Mouse (Mus musculus) neural tube, embryonic 10.5 days (tissue): ENCODE data around the gene Ppm1b.
A peak's percentile ranks its signal among the peaks of the same experiment; 100 is the strongest.
"Not testable (repeated sequence)": the region's sequence is repeated elsewhere in the genome, so short reads cannot be mapped to it uniquely, and the experiment has no call there.

Experiments used
- DNase-seq: peaks from one replicate; pipeline ENCODE4 v3.0.0-alpha.2; 2017; ENCODE audit warnings: low spot score; ENCODE audit errors: extremely low spot score

Gene Ppm1b

DNA sequence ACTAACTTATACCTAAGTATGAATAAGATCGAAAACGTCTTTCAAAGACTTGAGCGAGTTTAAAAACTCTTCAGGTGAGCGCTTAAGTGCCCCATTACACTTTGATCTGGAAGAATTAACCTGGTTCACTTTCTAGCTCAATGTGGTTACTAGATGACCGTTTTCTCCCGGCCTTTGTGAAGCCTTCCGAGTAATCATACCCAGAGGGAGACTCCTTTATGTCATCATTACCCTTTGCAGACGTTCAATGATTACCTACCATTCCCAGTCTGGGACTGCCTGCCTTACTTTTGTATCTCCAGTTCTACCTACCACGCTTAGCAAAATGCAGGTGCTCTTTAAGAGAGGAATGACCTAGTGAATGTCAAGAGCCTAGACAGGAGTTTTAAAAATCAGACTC lies at the start of gene Ppm1b:
Gene Ppm1b (plus strand): TSS at position 301 of the 400 bp plus-strand sequence.
- no peak for DNase-seq

- no peak for DNase-seq
Measured at GRCm38 (mm10) chr17:84921666-84922376, 34.7 kb upstream of the Ppm1b start.

GRCm38 (mm10) chr17:84924779-84925178 lies 31.8 kb upstream of the Ppm1b start:
- DNase-seq: no peak

DNA sequence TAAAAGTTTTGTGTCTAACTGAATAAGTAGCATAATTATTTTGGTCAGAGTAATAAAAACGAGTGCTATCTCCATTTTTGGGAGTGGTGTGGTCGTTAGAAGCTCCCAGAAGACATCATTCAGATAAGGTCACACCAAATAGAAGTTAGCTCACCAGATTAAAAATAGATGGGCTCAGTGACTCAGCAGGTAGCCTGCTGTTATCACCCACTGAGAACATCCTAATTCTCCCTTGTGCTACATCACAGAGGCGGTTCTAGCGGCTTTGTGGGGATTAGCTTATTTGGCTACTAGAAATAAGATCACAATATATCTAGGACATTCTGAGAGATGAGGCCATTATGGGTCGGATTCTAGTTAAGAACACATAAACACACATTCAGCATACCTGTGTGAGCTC lies 30.3 kb upstream of the Ppm1b start:
- no peak for DNase-seq

DNA sequence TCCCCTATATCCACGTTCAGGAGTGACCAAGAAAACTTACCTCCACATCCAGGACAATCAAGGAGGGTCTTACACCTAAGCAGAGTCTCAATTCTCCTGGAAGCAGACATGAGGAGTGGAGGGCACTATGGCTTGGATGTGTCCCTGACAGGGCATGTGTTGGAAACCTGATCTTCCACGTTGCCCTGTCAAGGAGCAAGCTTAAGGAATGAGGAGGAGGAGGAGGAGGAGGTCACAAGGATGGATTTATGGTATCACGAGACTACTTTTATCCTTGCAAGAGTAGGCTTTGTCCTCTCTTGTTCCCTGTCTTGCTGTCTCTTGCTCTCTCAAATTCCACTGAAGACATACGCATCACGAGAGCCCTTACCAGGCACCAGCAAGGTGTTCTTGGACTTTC lies 29.0 kb upstream of the Ppm1b start:
- DNase-seq: no peak

DNA sequence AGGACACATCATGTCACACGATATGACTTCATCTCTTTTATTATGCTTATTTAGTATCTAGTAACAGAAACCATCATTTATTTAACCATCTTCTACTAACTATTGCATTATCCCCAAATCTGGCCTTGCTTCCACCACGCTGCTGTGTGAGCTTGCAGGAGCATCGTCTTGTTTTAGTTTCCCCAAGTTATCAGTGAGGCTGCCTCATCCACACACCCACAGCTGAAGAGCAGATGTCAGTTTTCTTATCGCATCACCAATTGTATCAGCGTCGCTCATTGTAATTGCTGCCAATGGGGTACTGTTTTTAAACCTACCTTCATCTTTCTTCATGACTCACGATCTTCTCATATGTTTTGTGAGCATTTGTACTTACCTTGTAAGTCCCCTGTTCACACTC lies 23.6 kb upstream of the Ppm1b start:
- DNase-seq: no peak

DNA sequence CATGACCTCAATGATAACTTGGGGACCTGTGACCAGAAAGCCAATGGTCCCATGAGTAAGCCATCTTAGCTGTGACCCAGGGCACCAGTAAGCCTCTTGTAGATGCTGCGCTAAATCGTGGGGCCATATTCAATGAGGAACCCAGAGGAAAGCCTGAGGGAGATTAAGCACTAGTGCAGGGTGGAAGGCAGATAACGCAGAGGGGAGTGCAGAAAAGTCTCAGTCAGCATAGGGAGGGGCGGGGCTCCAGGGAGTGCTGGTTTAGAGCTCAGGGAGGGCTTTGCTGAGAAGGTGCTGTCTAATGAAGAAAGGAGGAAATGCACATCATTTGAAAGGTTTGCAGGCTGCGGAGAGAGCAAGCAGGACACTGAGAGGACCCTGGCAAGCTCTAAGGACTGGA lies 22.6 kb upstream of the Ppm1b start:
- no peak for DNase-seq

DNA sequence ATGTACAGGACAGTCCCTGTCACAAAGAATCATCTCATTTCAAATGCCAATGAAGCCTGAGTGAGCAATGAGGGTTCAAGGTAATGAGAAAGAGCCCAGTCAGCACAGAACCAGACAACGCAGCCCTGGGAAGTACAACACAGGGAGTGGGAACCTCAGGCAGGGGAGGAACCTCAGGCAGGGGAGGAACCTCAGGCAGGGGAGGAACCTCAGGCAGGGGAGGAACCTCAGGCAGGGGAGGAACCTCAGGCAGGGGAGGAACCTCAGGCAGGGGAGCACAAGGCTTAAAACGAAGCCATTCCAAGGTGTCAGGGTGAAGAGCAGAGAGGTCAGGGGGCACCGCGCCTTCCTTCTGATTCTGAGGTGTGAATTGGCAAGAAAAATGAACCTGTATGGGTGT lies 20.9 kb upstream of the Ppm1b start:
- not testable (repeated sequence) for DNase-seq

GRCm38 (mm10) chr17:84936301-84936700 lies 20.2 kb upstream of the Ppm1b start:
- no peak for DNase-seq

- no peak for DNase-seq
Measured at GRCm38 (mm10) chr17:84936809-84937208, 19.7 kb upstream of the Ppm1b start.

DNA sequence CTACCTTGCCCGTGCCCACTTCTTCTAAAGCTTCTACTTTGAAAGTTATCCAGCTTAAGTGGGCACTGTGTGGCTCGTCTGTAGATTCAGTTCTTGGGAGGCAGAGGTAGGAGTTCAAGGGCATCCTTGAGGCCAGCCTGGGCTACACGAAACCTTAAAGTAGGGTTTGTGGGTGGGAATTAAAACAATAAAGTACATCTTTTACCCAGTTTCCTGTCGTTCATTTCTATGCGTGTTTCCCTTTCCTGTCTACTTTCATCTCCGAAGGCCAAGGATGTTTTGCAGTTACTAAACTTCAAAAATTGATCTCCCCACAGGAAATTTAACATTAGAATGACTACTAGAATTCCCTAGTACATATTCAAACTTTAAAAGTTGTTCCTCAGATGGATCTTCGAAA lies 19.3 kb upstream of the Ppm1b start:
- no peak for DNase-seq

DNA sequence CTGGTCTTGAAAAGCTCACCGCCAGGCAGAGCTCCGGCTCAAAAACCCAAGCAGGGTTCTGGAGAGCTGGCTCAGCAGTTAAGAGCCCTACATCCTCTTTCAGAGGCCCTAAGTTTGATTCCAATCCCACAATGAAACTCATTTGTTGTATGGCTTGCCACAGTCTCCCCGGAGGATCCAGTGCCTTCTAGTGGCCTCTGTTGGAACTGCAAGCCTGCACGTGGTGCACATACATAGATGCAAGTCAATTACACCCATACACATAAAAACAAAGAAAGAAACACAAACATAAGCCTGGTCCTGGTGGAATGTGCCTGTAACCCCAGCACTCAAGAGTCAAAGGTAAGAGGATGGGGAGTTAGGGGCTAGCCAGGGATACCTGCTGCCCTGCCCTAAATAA lies 18.3 kb upstream of the Ppm1b start:
- DNase-seq: no peak

GRCm38 (mm10) chr17:84940017-84940731 lies 16.4 kb upstream of the Ppm1b start:
- DNase-seq: no peak

DNA sequence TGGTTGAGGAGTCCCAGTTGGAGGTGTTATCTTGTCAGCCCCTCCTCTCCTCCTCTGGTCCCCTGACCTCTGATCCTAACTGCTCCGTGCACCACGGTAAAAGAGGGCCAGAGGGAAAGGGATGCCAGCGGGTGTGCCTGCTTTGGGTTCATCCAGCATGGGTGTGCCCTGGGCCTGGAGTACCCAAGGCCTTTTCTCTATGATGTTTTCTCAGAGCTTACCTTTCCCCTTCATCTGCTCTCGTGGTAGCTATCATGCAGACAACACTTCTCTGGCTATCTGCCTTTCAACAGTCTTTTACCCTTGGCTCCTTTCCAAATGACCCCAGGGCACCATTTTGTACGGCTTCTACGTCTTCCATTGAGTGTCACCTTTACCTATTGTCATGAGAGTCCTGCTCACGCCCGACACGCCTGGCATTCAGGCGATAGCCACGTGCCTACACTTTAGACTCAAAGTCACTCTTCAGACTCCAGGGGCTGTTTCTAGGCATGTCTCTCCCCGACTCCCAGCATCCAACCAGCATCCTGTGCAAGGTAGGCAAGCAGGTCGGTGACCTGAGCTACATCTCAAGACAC lies 15.2 kb upstream of the Ppm1b start:
- DNase-seq: no peak

DNA sequence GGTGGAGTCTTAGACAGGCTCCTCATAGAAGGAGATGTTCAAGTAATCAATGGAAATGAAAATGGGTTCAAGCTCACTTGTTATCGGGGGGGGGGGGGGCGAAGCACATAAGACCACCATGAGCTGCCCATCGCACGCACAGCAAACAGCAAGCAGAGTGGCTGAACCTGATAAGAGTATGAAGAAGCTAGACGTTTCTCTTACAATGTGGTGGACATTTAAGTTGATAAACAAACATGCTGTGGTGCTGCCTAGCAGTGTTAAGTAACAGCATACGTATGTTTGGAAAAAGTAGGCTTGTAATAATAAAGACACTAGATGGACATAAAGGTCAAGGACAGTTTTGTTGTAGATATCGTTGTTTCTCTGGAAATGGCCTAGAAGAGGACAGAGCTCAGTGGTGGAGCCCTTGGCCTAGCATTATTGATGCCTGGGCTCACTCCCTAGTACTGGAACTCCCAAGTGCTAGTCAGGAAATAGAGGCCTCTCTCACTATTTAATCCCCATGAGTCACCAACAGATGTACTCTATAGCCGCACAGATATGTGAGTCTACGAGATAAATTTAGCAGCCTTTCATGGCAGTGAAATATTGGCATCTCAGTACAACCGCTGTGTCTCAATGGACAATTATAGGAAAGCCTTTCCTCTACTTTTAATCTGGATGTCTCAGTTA lies 14.0 kb upstream of the Ppm1b start:
- no peak for DNase-seq

DNA sequence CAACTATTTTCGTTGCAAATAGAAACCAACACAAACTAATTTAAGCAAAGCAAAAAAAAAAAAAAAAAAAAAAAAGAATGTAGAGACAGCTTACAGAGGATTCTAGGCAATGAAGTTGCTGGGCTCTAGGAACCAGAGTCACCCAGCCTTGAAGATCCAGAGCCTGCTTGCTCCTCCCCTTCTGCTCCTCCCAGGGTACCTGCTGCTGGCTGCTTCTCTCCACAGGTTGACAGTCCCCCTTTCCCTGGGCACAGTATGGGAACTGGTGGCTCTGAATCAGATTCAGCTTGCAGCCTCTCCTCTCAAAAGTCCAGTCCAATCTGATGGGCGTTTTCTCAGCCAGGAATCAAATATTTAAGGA lies 13.5 kb upstream of the Ppm1b start:
- no peak for DNase-seq

DNA sequence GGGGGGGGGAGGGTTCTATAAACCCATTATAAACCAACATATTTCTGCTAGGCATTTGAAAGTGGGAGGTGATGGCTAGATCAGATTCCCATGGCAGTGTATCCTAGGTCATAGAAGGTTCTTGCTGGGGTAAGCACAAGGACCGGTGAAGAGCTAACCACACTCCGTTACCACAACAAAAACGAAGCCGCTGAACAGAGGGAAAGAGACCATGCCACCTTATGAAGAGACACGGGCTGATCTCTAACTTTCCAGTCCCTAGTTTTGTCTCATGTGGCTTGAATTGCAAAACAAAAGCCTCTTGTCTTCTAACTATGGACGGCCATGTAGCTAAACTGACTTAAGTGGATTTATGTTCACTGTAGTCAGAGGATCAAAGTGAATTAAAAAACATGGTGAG lies 12.2 kb upstream of the Ppm1b start:
- no peak for DNase-seq

GRCm38 (mm10) chr17:84952521-84952920 lies 4.0 kb upstream of the Ppm1b start:
- no peak for DNase-seq

DNA sequence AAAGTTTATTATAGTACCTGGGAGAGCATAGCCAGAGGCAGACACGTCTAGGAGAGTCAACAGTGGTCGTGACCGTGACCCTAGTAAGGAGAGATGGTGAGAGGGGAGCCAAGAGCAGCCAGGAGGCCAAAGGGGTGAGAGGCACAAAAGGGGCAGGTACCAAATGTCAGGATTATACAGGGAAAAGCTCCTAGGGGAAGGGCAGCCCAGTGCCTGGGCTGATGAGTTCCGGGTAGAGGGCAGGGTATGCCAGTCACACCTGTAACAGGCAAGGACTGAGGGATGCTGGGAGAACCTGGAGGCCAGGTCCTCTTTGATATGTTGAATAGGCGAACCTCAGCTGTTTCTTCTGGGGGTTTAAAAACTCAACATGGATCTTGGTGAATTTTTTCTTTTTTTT lies 2.8 kb upstream of the Ppm1b start:
- DNase-seq: no peak

GRCm38 (mm10) chr17:84954881-84955280 lies 1.7 kb upstream of the Ppm1b start:
- DNase-seq: no peak

GRCm38 (mm10) chr17:84956931-84957486 lies 468 bp downstream of the Ppm1b start:
- DNase-seq: peak; percentile 91
